Mouse (Mus musculus) liver, embryonic 16.5 days (tissue): ENCODE measurements around the gene Ube2s. TPM values are rescaled to one million over a fixed set of nuclear protein-coding genes. Genes with fewer than 3 reads are reported as not detected.
"Not testable (repeated sequence)": the region's sequence is repeated elsewhere in the genome, so short reads cannot be mapped to it uniquely, and the experiment has no call there.

Experiments used
- ATAC-seq: fragments of 200-750 bp; cut with Nextera tagmentation; 2 replicates; pipeline ENCODE4 v1.8.0; 2017; ENCODE audit warnings: low read depth, mild to moderate bottlenecking, moderate number of reproducible peaks, moderate library complexity
- H3K27ac ChIP-seq: fragments of 300-500 bp; sonication (generic); 2 replicates; pipeline ENCODE4 v1.5.1; 2014; ENCODE audit warnings: mild to moderate bottlenecking, low read length
- H3K27me3 ChIP-seq: fragments of 300-500 bp; sonication (generic); 2 replicates; pipeline ENCODE4 v1.6.1; 2014; ENCODE audit warnings: low read depth, low read length, mixed read lengths; ENCODE audit not compliant: control insufficient read depth, insufficient read depth
- H3K36me3 ChIP-seq: fragments of 300-500 bp; sonication (generic); 2 replicates; pipeline ENCODE4 v1.6.1; 2014; ENCODE audit warnings: mild to moderate bottlenecking; ENCODE audit not compliant: control insufficient read depth, insufficient read depth
- H3K4me1 ChIP-seq: fragments of 300-500 bp; sonication (generic); 2 replicates; pipeline ENCODE4 v1.6.1; 2014; ENCODE audit warnings: low read depth, low read length, mixed read lengths; ENCODE audit not compliant: control insufficient read depth
- H3K4me2 ChIP-seq: fragments of 300-500 bp; sonication (generic); 2 replicates; pipeline ENCODE4 v1.6.1; 2014; ENCODE audit warnings: low read depth, low read length, mixed read lengths
- H3K4me3 ChIP-seq: fragments of 300-500 bp; sonication (generic); 2 replicates; pipeline ENCODE4 v1.5.1; 2014; ENCODE audit warnings: low read depth, mild to moderate bottlenecking, low read length
- H3K9ac ChIP-seq: fragments of 300-500 bp; sonication (generic); 2 replicates; pipeline ENCODE4 v1.6.1; 2014; ENCODE audit warnings: low read depth, low read length
- H3K9me3 ChIP-seq: fragments of 300-500 bp; sonication (generic); replicated peaks from 2 replicates; pipeline ENCODE4 v1.6.1; 2016; ENCODE audit warnings: low read length; ENCODE audit not compliant: control insufficient read depth
- WGBS: fragments of 180-500 bp; shearing (Covaris S2); extraction: QIAGEN DNeasy Blood & Tissue Kit; methylation state at CpG from one replicate; pipeline ENCODE4 v1.1.7; 2014; ENCODE audit not compliant: insufficient replicate concordance; 5-methylcytosine and 5-hydroxymethylcytosine counted together
- polyA plus RNA-seq: library from polyadenylated mRNA; unstranded; fragments of >200 nt; fragmentation: Nextera tagmentation; extraction: Ambion mirVana; gene quantifications from 2 replicates; pipeline ENCODE4 v1.2.1, GENCODE M21; 2015

Gene Ube2s
- 261 and 272 TPM in 2 replicates for polyA plus RNA-seq

DNA sequence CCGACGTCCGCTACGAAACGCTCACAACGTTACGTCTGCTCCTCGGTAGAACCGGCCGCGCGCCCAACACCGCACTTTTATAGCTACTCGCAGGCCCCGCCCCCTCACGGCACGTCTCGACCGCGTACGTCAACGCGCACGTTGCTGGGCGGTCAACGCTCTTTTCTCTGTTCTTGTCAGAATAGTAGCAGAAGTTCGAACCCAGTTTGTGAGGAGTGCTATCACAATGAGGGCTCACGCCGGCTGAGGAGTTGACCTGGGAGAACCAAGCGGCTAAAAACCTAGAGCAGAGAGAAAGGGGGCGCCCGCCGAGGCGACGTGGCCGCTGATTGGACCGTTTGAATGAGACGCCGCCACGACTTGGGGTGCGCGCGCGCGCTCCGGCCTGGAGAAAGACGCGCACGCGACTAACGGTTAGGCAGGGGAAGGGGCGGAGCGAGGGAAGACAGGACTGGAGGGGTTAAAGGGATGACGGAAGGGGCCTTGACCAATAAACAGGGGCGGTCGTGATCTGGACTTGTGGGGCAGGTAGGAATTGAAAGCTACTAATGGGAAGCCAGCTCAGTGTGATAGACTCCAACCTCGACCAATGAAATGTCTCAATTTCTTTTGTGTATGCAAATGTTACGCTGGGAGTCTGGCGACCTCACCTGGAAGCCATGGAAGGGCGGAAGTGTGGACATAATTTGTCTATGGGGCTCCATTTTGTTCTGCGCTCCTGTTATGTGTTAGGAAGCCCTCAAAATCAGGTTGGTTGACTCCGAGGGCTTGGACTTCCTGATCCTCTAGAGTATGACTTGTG lies at the start of gene Ube2s:
Ube2s (minus strand) TSS at position 288 of the 802 bp plus-strand sequence.
- ATAC-seq, result peak; percentile 96

DNA sequence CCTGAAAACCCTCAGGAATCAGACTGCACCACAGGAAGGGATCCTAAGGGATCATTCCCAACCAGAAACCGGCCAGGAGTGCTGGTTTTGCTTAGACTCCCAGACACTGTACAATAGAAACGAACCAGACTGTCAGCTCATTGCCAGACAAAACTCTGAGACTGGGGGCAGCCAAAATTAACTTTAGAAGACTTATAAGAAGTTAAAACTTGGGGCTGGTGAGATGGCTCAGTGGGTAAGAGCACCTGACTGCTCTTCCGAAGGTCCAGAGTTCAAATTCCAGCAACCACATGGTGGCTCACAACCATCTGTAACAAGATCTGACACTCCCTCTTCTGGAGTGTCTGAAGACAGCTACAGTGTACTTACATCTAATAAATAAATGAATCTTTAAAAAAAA lies 48.5 kb upstream of the Ube2s start:
- WGBS, result 50% methylated on average over 3 of the region's 3 CpGs
- H3K4me1 ChIP-seq, H3K9me3 ChIP-seq, H3K4me2 ChIP-seq, H3K27me3 ChIP-seq, H3K9ac ChIP-seq, ATAC-seq, H3K27ac ChIP-seq, H3K36me3 ChIP-seq, H3K4me3 ChIP-seq: not testable (repeated sequence)

More for the DNA sequence above, at the start of gene Ube2s:
- H3K36me3 ChIP-seq, result peaks cover 30% of the 10 kb centered on the region
- peak within 1 kb of the TSS; percentile 86 for H3K4me2 ChIP-seq
- under 1% methylated on average over 59 of the region's 62 CpGs for WGBS
- H3K4me1 ChIP-seq, result peaks cover 30% of the 10 kb centered on the region
- H3K4me3 ChIP-seq, result peak within 1 kb of the TSS; percentile 99
- peak within 1 kb of the TSS; percentile 96 for H3K27ac ChIP-seq
- H3K27me3 ChIP-seq, result no peaks in the 10 kb centered on the region
- peak within 1 kb of the TSS; percentile 99 for H3K9ac ChIP-seq
- H3K9me3 ChIP-seq, result no peaks in the 10 kb centered on the region

DNA sequence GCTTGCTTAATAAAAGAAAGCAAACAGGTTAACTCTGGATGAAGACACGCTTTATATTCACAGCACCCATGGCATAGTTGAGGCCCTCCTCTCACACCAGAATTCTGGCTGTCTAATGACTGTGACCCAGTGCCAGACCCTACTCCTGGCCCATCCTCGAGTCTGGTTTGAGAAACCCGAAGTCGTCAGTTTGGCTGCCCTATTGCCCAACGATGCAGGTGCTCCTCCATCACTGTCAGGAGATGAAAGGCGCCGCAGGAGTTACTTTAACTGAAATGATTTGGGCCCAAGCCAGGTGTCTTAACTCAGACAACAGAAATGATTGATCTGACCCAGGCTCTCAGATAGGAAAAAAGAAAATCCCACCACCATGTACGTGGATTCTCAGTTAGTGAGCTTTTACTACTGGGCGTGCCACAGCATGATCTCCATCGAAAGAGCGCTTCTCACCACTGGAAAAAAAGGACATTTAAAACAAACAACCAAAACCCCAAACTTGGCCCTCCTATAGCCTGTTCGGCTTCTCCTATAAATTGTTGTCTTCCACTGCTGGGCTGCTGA lies 47.1 kb upstream of the Ube2s start:
- Histone ChIP-seq H3K36me3 (no peaks in the 10 kb centered on the region), H3K27me3 (no peaks in the 10 kb centered on the region), H3K9me3 (no peaks in the 10 kb centered on the region), H3K4me3 (no peak overlapping the region), H3K4me2 (no peak overlapping the region), H3K27ac (no peak overlapping the region), H3K4me1 (no peaks in the 10 kb centered on the region; the same call in 1 of the 2 replicates), H3K9ac (no peak overlapping the region)
- no peak for ATAC-seq
- 59% methylated on average over 12 of the region's 12 CpGs for WGBS

DNA sequence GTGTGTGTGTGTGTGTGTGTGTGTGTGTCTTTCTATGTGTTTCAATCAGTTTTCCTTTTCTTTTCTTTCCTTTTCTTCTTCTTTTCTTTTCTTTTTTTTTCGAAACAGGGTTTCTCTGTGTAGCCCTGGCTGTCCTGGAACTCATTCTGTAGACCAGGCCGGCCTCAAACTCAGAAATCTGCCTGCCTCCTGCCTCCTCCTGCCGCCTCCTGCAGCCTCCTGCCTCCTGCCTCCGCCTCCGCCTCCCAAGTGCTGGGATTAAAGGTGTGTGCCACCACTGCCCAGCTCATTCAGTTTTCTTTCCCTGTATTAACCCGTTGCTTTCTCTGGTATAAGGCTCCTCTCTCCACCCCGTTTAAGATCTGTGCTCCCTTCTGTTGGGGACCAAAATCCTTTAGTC lies 44.9 kb upstream of the Ube2s start:
- Histone ChIP-seq H3K27me3 (no peaks in the 10 kb centered on the region), H3K27ac (no peak overlapping the region), H3K9me3 (no peaks in the 10 kb centered on the region), H3K36me3 (no peaks in the 10 kb centered on the region), H3K4me3 (no peak overlapping the region), H3K4me1 (no peaks in the 10 kb centered on the region), H3K4me2 (no peak overlapping the region), H3K9ac (no peak overlapping the region)
- ATAC-seq, result no peak
- WGBS, result 50% methylated on average over 7 of the region's 7 CpGs

DNA sequence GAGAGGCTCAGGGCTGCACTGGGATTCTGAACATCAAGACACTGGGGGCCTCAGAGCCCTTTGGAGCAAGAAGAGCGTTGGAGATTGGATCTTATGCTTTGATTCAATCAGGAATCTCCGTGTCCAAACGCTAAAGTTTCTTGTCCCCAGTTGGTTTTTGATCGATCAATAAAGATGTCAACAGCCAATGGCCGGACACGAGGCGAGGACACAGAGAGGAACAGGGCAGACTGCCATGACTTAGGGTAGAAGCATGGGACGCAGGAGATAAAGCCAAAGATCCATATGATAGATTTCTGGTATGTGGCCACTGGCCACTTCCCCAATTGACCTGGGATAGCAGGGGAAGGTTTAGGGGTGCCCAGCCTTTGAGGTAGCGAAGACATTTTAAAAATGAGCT lies 44.1 kb upstream of the Ube2s start:
- Histone ChIP-seq H3K4me1 (no peaks in the 10 kb centered on the region), H3K36me3 (no peaks in the 10 kb centered on the region), H3K4me3 (no peak overlapping the region), H3K27me3 (no peaks in the 10 kb centered on the region), H3K27ac (no peak overlapping the region), H3K4me2 (no peak overlapping the region), H3K9me3 (no peaks in the 10 kb centered on the region), H3K9ac (no peak overlapping the region)
- no peak for ATAC-seq
- WGBS, result 51% methylated on average over 9 of the region's 9 CpGs

DNA sequence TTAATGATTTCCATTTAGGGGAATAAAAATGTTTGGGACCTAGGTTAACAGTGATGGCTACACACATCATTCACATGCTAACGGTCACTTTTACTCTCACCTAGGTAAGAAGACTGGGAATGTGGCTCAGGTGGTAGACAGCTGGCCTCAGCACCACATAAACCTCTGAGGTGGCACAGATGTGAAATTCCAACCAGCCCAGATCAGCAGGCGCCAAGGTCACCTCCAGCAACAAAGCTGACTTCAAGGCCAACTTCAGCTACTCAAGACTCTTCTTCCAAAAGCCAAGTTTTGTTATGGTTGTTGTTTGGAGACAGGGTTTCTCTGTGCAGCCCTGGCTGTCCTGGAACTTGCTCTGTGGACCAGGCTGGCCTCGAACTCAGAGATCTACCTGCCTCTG lies 41.2 kb upstream of the Ube2s start:
- Histone ChIP-seq H3K4me2 (no peak overlapping the region), H3K27ac (no peak overlapping the region), H3K9ac (no peak overlapping the region), H3K9me3 (no peaks in the 10 kb centered on the region), H3K4me3 (no peak overlapping the region), H3K27me3 (no peaks in the 10 kb centered on the region), H3K36me3 (no peaks in the 10 kb centered on the region), H3K4me1 (no peaks in the 10 kb centered on the region)
- 57% methylated on average over 3 of the region's 3 CpGs for WGBS
- no peak for ATAC-seq

DNA sequence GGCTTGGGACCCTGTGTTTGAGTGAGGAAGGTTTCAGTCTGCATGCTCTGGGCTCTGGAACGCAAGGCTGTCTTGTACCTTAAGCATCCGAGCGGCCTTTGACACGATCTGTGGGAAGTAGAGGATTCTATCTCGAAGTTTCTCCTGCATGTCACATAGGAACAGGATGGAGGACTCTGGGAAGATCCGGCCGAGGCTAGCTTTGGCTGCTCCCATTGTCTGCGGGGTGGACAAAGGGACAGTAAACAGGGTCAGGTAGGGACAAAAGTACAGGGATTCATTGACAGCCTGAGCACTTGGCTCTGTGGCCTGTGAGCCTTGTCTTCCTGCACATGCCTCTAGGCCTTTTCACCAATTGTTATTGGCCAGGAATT lies 38.9 kb upstream of the Ube2s start:
- Histone ChIP-seq H3K36me3 (no peaks in the 10 kb centered on the region), H3K4me3 (no peak overlapping the region), H3K9me3 (no peaks in the 10 kb centered on the region), H3K9ac (no peak overlapping the region), H3K27ac (no peak overlapping the region), H3K27me3 (0 out of 2 replicates have a peak, but pooled peaks cover 2% of the 10 kb centered on the region), H3K4me2 (no peak overlapping the region), H3K4me1 (no peaks in the 10 kb centered on the region)
- no peak for ATAC-seq
- WGBS, result 60% methylated on average over 8 of the region's 8 CpGs

DNA sequence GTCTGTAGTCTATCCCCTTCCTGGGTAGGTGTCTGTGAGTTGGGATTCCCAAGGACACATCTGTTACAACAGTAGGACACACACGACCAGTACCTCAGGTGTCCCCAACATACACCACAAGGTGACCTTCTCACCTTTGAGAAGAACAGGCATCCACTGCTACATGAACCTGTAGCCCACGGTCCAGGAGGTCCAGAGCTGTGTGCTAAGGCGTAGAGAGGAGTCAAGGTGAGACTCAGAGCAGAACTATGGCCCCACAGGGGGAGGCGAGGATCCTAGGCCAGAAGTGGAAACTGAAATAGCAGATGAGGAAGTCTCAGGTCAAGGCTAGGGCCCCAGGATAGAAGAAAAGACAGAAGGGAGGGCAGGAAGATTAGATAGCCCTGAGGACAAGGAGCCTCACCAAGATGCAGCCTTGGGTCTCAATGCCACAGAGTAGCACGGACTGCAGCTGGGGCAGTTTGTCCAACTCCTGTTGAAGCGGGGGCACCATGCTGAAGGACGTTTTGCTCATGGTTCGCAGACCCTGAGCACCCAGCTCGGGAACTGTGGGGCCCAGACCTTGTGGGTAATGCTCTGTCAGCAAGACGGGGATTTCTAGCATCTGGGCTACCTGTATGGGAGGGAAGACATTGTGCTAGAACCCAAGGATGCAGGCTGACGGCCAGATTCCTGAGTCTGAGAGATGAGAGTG lies 38.4 kb upstream of the Ube2s start:
- Histone ChIP-seq H3K4me2 (no peak overlapping the region), H3K4me3 (no peak overlapping the region), H3K4me1 (no peaks in the 10 kb centered on the region), H3K9ac (no peak overlapping the region), H3K27ac (no peak overlapping the region), H3K27me3 (peaks cover 7% of the 10 kb centered on the region), H3K36me3 (no peaks in the 10 kb centered on the region), H3K9me3 (no peaks in the 10 kb centered on the region)
- WGBS, result 46% methylated on average over 11 of the region's 11 CpGs
- no peak for ATAC-seq

DNA sequence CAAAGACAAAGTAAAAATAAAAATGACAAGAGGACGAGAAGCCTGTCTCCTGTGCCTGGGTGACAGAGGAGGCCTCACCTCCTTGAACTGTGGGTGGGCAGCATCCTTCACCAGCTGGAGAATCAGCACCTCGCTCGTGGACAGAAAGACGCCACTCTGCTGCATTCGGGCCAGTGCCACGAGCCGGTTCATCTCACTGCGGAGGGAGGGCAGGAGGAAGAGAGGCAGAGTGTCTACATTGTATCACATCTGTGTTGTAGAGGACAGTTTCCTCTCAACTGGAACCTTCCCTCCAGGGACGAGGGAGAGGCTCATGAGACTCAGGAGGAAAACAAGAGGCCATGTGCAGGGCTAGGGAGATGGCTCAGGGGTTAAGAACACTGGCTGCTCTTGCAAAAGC lies 37.0 kb upstream of the Ube2s start:
- no peak overlapping the region for H3K27ac ChIP-seq
- H3K4me3 ChIP-seq, result no peak overlapping the region
- H3K4me2 ChIP-seq, result no peak overlapping the region
- H3K36me3 ChIP-seq, result no peaks in the 10 kb centered on the region
- no peaks in the 10 kb centered on the region for H3K4me1 ChIP-seq
- peaks cover 20% of the 10 kb centered on the region for H3K27me3 ChIP-seq
- H3K9ac ChIP-seq, result no peak overlapping the region
- ATAC-seq, result no peak
- WGBS, result 38% methylated on average over 9 of the region's 9 CpGs
- H3K9me3 ChIP-seq, result no peaks in the 10 kb centered on the region
